Mouse (Mus musculus) right cerebral cortex, postnatal 25 days (tissue): ENCODE measurements around the gene Slx4ip.

Experiments
- DNase-seq: peaks from one replicate; pipeline ENCODE4 v3.0.0; 2022

Slx4ip gene

DNA sequence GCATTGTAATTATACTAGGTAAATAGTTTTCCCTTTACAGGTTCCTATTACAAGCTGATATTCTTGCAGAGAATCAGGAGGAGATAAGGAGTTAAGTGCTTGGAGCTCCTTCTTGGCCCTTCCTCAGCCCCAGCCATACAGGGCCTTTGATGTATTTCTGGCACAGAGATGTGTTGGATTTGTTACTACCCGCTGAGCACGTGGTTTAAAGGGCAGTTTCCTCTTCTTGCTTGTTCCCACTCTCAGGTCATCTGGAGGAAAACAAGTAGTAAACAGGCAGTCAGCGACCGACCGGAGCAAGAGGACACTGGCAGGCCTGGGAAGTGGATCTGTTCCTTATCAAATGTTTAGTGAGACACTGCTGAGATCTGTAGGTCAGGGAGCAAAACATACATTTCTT lies 56.9 kb downstream of the Slx4ip start:
- no peak for DNase-seq

DNA sequence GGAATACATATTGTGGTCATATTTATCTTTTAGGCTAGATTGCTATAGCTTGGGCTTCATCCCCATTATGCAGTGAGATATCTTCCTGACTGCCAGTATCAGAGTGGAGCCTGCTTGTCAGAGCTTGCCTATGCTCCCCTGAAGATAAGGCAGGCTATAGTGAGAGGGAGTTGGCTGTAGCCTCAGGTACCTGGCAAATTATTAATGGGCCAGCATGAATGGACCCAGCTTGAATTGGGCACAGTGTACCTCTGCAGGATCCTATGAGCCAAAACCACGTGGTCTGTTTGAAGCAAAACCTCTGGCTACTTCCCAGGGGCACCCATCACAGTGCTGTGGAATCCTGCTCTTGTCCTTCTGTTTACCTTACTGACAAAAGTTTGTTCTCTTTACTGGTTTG lies 61.2 kb downstream of the Slx4ip start:
- no peak for DNase-seq

DNA sequence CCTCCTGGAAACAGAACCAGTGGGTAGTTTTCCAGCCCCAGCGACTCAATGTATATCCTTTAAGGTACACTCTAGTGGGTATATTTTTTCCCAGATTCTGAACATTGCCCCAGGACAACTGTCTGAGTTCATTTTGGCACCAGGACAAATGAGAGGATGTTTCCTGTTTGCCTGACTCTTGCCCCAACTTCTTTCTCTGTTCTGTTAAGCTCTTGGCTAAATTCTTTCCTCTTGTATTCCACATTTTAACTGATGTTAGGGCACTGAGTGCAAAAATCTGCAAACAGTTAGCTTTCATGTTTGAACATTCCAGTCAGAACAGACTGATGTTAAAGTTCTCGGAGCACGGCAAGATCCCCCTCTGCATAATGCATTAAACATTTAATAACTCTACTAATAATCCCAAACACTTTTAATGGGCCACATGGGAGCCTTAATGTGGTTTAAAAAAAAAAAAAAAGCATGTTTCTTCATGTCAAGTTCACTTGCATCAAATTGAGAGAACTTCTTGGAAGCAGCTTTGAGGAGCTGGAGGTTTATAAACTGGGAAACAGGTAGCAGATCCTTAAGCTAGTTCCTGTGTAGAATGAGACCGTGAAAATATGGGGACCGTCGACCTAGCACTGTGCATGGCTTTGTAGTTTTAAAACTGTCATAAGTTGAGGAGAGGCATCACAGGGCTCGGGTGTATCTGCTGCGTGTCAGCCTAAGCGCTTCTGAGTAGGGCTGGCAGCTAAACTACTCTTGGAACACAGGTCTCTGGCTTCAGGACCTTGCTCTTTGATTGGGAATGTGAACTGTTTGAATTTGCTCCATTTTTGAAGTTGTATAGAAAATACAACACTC lies 64.9 kb downstream of the Slx4ip start:
- DNase-seq: no peak

DNA sequence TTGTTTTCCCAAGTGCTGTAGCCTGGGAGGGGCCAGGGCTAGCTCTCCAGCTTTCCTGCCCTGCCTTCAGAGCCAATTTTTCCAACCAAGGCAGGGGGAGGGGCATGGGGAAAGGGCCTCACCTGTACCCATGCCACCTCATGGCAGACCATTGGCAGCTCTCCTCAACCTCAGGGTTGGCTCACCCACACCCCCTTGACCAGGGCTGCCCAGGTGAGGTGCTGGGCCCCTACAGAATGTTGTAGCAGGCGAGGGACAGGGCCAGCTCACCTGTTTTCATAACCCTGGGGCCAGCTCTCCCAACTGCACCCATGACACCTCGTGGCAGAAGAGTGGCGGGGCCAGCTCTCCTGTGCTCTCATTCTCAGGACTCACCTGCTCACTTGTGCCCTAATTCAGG lies 67.7 kb downstream of the Slx4ip start:
- no peak for DNase-seq

DNA sequence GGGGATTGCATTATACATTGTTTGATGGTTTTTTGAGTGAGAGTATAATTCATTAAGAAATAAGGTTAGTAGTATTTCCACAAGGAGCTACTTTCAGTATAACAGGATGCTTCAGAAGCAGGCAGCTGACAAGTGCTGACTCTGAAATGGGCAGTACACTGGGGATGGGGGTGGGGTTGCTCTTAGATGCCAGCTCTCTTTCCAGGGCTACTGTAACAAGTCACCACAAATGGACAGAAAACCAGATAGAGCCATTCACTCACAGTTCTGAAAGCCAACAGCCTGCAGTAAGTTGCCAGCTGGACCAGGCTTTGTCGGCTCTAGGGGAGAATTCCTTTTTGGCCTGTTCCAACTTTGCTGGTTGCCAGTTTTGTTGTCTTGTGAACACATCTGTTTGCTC lies 84.8 kb downstream of the Slx4ip start:
- no peak for DNase-seq

DNA sequence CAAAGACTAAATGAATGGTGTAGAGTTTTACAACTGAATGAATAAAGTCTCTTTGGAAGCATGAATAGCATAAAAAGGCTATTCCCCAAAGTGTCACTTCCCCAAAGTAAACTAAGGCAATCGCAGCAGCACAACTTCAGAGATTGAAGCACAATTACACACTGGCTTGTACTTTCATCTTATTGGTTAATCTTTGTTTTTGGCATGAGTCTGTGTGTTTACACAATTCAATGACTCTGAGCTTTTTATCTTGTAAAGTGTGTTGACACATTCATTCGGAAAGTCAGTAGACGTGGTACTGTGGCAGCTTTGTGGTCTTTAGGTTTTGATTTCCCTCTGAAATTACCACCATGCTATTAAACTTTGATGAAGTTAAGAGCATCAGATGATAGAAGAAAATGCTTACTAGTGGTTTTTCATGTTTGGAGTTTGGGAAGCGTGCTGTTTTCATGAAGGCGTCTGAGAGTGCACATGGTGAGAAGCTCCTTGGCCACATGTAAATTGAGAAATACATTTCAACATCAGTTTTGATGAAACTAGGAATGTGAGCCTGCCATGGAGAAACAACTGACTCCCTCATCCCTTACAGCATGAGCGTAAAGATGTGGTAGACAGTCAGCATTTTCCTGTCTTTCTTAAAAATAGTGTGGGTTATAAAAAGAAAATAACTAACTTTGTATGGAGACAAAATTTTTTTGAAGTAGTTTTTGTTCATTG lies 88.2 kb downstream of the Slx4ip start:
- no peak for DNase-seq

DNA sequence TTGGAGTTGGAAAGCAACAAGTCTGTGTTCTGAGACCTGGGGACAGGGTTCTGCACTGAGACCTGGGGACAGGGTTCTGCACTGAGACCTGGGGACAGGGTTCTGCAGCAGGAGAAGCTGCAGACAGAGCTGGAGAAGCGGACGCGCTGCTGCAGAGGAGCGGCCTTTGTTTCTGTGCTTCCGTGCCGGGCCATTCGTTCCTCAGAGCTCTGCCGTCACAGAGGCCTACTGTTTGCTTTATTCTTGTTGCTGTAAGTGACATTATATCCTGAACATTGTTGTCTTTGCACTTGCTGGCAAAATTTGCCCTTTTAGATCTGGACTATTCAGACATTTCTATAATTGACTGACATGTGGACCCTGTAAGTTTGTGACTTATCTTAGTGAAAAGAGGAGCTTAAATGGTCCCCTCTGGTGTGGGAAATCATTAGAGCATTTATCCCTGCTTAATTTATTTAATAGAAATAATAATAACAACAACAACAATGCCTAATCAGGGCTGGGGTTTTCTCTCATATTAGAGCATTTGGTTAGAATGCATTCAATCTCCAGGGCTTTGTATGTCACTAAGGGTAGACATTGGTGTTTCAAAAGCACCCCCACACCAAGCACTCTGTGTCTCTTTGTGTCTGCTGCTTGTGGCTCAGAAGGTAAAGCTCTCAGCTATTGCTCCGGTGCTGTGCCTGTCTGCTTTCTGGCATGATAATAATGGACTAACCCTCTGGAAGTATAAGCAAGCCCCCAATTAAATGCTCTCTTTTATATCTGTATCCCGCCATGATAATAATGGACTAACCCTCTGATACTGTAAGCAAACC lies 90.3 kb downstream of the Slx4ip start:
- DNase-seq: no peak

DNA sequence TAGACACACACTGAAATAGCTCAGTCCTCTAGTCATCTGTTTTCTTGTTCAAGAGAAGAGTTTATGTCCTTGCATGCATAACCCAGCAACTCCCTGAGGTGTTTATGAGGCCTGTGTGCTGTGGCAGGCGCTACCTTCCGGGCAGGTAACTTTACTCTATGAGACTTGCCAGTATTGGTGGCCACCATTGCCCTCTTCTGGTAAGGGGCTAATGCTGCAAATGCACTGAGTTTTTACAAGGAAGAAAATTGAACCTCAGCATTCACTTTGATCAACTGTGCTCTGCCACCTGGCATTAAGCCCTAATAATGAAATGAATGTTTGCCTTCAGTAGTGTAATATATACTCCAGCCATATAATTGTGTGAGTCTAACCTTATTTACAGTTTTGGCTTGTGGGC lies 92.9 kb downstream of the Slx4ip start:
- no peak for DNase-seq

DNA sequence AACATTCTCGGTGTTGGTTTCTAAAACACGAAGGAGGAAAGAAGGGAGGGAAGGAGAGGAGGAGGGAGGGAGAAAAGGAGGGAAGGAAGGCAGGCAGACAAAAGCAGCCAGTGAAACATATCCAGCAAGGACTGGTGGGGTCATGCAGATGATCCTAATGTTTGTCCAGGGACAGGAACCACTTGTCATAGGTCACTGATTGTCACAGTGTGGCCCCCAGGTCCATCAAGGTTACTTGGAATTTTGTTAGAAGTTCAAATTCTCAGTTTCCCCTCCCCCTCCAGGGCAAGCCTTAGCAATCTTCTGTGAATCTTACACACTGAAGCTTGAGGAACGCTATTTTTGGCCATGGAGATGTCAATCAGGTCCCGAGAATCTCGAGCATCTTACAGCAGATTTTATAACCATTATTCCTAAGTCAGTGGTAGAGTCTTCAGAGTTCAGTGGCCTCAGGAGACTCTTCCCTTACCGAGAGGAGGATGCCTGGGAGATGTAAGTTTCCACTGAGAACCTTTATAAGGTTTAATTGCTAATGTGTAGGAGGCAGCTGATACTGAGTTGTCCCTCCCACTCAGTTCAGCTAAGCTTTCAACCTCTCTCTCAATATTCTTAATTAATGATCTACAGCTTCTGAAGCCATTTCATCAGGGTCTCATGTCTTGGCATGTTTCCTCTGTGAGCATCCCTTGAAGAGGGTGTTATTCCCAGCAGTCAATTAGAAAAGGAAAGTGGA lies 95.1 kb downstream of the Slx4ip start:
- no peak for DNase-seq

DNA sequence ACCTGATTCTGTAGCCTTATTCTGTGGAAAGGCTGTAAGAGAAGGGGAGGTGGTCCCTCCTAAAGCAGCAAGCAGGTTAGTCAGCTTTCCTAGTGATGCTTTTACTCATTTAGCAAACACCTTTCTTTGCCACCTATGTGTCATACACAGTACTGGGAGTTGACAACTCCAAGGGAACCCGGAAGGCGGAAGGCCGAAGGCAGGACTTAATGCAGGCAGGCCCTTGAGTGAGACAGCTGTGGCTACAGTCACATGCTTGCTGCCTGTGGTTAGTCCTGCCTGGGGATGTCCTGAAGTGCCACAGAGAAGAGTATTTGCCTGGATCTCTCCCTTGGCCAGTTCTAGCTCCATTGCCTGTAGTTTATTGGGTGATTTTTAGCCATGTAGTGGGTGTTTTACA lies 102.1 kb downstream of the Slx4ip start:
- no peak for DNase-seq

DNA sequence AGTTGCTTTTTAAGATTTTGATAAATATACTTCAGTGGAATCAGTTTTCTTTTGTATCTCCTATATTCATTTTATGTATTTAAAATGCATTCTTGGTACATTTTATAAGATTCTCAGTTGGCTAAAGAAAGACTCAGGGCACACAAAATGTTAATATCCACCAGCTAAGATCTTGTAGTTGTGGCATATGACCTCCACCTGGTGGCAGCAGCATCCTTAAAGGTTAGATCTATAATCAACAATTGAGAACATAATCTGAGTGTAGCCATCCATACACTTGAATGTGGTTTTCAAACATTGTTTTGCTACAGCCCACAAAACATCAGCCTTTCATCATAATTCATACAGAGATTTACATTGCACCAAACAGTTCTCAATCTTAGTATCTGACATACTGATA lies 106.1 kb downstream of the Slx4ip start:
- no peak for DNase-seq

DNA sequence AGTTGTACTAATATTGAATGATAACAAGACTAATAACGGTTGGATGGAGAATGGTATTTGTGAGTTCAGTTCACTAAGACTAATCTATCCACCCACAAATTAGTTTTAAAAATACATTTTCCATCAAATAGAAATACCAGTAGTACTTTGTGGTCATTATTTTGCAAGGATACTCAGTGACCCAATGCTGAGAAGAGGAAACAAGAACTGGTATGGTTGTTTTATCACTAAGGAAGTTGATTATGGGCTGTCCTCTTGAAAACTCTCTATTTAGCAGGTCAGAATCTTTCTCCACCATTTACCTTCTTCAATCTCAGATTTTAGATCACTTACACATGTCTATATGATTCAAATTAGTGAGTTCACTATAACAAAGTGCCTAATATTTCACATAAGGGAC lies 111.0 kb downstream of the Slx4ip start:
- no peak for DNase-seq

DNA sequence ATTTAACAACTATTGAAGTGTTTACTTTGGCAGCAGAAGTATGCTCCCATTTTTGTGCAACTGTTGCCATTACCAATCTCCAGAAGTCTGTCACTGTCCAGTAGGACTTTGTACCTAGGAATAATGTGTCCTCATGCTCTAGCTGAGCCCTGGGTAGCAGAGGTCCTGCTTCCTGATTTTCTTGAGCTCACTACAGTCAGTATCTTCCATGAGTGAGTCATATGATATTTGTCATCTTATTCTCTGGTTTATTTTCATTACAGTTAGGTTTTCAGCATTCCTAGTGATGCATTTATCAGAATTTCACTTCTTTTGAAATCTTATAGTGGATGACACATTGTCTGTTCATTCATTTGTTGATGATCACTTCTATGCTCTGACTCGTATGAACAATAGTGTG lies 115.6 kb downstream of the Slx4ip start:
- no peak for DNase-seq

DNA sequence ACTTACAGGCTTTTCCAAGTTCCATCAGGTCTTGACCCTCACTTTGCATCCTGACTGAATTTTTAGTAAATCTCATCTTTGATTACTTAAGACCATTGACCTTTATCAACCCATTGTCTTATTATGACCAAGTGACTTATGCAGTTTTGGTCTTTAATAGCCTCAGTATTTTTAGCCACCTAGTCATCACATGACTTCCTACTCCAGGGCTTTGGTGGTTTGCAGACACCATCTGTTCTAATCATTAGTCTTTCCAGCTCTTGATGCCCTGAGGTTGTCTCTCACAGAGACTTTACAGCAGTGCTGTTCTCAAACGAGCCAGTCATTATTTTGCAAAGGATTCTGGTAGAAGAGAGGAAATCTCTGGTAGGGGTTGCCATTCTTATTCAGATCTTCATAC lies 121.0 kb downstream of the Slx4ip start:
- no peak for DNase-seq

DNA sequence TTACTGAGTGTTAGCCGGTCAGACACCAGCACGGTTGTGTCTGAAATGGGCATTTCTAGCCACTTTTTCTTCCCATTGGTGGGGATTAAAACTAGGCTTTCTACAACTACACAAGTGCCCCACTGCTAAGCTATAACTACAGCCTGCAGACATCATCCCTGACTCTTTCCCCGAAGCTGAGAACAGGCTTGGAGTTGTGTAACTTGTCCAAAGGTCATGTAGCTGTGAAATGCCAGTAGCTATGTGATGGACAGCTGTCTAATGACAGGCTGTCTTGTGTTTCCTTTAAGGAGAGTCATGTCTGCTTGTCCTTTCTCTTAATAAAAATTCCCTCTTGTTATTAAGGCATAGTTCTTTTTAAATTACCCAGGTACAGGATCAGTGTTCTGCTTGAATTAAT lies 122.1 kb downstream of the Slx4ip start:
- DNase-seq: no peak

DNA sequence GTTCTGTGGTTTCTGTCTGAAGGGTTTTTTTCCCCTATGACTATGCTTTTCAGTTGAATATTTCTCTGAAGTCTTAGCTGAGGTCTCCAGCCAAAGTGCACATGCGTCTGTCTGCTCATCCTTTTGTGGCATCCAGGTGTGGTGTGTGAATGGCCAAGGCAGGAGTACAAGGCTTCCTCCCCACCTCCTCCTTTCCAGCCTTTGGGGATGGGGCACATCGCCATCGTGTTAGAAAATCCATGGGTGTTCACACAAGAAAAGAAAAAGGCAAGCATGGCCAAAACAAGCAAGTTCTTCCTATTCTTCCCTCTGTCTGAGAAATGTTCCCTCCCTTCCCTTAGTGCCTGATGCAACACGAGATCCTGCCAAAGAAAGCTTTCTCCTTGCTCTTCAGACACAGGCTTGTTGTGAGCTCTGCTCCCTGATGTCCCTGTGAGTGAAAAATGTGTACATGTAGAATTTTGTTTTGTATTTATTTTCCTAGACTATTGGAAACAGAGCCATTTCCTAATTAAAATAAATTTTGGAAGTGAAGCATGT lies 122.9 kb downstream of the Slx4ip start:
- no peak for DNase-seq

DNA sequence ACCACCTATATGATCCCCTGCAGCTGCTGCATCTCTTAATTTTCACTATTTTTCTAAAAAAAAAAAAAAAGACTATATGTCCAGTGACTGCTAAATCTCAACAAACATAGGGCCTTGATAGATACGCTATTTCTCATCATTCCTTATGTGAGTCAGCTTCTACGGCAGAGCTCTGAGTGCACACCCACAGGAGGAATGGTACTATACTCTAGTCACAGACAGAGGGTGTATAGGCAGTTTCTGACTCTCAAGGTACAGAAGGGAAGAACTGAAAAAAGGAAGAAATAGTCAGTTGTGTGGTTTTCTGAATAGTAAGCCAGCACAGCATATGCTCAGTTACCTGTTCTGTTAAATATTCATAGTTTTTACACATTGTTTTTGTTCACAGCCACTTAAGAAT lies 123.4 kb downstream of the Slx4ip start:
- DNase-seq: no peak

DNA sequence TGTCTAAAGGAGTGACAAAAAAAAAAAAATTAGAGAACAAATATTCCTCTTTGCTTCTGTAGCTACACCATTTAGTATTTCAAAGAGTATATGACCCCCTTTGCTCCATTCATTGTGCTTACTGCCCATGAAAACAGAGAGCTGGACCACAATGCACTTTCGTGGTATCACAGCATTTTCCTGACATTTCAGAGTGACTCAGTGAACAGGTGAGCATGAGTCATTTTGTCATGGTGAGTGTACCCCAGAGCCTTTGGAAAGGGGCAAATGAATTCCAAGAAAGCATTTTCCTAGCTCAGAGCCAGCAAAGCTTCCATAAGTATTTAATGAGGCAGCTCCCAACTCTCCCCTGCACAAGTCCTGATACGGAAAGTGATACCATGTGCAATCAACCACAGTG lies 153.1 kb downstream of the Slx4ip start:
- DNase-seq: no peak

DNA sequence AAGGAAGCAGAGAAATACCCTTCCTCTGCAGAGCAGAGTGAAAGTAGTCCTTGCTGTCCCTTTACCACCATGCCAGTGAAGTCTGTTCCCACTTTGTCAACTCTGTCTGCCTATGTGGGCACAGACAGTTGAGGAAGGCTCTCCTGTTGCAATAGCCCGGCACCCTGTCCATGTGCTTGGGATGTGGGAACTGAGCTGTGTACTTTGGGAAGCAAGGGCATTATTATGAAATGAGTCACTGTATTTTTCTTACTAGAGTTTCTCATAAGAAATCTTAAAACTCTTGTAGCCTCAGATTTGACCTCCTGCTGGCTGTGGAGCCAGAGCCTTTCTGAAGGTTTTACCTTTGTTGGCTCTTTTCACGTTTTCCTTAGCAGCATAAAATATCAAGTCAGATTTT lies 158.3 kb downstream of the Slx4ip start:
- no peak for DNase-seq

DNA sequence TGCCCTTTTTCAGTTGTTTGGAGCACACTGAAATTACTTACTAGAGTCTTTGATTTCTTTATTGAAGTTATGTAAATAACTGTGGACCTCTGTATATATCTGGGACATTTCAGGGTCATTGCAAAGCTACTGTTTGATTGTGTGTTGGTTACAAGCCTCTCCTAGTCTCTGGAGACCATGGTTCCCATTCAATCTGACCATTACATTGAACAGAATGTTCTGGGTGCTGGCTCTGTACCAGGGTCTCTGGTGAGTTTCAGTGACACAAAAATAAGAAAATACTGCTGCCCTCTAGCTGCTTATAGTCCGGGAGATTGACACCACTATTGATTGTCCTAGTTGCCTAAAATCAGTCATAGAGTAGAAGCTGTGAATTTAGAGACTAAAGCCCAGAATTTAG lies 158.9 kb downstream of the Slx4ip start:
- no peak for DNase-seq

DNA sequence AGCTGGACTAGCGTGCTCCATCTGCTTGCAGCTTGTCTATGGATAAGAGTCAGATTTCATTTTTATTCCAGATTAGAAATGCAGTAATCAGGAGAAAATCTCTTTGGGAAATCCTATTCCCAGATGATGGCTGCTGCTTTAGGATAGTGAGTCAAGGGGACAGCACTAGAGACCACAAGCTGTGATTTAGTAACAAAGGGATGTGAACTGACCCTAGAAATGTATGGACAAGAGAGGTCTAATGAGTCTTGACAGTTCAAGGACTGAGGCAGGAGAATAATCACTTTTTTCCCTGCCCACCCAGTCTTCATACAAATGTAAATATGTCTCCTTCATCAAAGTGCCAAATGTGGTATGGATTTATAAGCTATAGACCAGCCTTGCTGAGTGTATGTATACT lies 172.8 kb downstream of the Slx4ip start:
- DNase-seq: no peak

DNA sequence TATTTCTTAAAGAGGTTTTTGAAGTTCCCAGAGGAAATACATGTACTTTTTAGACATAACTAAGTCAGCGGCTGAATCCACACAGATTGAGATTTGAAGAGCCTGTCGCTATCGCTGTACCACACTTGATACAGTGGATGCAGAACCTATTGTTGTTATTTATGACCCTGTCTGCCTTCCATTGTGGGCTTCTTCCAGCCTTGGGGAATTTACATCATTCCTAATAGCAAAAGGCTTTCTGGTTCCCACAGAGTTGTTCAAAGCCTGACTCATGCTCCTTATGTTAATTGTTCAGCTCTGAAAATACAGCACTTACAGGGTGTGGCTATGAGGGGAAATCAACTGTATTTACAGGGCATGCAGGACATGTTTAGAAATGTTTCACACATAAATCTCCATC lies 173.5 kb downstream of the Slx4ip start:
- no peak for DNase-seq
